Mouse (Mus musculus): ENCODE measurements around the gene Ssr1.

Gene Ssr1

DNA sequence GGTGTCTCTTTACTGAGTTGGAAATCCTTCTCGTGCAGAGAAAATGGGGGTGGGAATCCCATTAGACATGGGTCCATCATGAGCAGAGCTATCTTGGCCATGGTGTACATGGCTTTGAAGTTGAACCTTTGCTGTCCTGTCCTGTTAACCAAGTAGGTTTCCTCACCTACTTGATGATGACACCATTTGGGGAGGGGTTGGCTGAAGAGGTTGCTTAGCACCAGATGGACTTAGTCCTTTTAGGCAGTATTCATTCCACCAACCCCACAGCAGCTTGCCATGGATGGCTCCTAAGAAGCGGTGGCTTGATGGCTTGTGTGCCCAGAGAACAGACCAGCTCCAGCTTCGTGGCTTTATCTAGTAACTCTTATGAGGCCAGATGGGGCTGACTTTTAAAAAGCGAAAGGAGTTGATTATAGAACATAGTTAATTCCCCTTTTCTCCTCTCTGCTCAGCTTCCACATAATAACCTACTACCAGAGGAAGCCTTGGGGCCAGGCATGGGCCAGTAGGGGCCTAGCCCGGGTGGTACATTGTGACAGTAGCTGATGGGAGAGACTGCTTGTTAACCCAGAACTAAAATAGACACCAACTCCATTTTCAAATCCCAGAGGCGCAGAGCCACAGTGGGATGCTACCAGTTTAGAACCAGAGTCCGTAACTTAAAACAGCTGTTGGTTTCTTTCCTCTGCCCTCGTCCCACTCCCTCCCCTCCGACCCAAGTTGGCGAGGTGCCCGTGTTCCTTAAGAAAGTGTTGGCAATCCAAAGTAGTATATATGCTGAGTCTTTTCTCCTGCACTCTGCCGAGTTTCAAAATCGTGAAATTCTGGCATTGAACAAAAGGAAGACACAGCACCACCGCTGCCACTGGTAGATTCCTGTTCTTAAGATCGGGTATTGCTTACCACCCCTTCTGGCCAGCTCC lies 75.4 kb downstream of the Ssr1 start:
- DNase-seq (ENCODE audit: low read depth, low spot score) = no peak

All from retina, adult 2 months (tissue).